Mouse (Mus musculus) layer of hippocampus, adult 2 months (tissue): Measurements from ENCODE around the gene Chil1. TPM values are rescaled to one million over a fixed set of nuclear protein-coding genes. Genes with fewer than 3 reads are reported as not detected.

ENCODE experiments used
- DNase-seq, 2 experiments: peaks; one replicate each; pipeline ENCODE4 v3.0.0; 2022; ENCODE audit warnings: low spot score in 2 of 2
- H3K27ac ChIP-seq: fragments of 200-600 bp; 2 replicates; pipeline ENCODE4 v1.8.1; 2022
- H3K4me3 ChIP-seq: fragments of 200-600 bp; 2 replicates; pipeline ENCODE4 v1.8.1; 2022; ENCODE audit warnings: mild to moderate bottlenecking
- CTCF ChIP-seq: fragments of 200-600 bp; conservative IDR thresholded peaks from 2 replicates; pipeline ENCODE4 v1.8.1; 2022; ENCODE audit warnings: antibody characterized with exemption, mild to moderate bottlenecking, moderate library complexity
- total RNA-seq, 2 experiments: library from RNA; stranded (reverse); gene quantifications; 2 replicates each; pipeline ENCODE4 v1.2.3; 2021

The Chil1 gene
- total RNA-seq, 2 experiments from 2014 or later = 11.1 to 12.4 TPM

DNA sequence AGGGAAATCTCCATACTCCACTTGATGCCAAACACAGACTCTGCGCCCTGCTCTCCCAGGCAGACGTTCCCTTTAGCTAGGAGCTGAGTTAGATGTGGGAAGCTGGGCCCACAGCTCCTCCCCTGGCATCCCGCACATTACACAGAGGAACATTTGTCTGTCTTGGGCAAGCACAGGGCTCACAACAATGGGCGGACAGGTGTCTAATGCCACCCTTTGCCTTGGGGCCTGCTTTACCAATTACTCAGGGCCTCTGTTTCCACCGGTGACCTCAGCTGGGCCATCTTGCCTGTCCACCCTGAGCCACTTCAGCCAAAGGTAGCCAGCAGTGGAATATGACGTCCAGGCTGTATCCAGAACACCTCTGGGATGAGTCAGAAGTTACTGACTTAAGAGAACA, 20.6 kb upstream of the Chil1 start:
- H3K27ac ChIP-seq = no peak overlapping the region
- no peak for TF ChIP-seq CTCF
- DNase-seq = no peak
- no peak overlapping the region for H3K4me3 ChIP-seq

DNA sequence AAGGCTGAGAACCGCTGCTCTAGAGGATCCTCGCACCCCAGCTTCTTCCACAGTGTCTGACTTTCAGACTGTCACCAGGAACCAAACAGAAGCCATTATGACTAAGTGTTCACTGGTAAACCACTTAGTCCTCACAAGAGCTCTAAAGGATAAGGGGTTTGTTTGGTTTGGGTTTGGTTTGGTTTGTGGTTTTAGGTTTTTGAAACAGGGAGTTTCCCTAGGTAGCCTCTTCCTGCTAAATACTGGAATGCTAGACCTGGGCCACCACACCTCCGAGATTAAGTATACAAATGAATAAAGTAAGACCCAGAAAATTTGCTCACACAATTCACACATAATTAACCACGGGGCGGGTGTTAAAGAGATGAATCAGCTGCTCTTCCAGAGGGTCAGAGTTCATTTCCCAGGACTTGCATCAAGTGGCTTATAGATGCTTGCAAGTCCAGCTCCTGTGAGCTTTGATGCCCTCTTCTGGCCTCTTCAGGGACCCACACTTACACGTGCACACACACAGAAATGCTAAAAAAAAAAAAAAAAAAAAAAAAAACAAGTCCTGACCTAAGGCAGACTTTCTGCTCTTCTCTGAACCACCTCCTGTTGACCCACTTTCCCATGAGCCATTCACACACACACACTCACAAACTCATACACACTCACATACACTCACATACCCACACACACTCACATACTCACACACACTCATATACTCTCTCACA, 19.3 kb upstream of the Chil1 start:
- H3K4me3 ChIP-seq = no peak overlapping the region
- no peak for TF ChIP-seq CTCF

DNA sequence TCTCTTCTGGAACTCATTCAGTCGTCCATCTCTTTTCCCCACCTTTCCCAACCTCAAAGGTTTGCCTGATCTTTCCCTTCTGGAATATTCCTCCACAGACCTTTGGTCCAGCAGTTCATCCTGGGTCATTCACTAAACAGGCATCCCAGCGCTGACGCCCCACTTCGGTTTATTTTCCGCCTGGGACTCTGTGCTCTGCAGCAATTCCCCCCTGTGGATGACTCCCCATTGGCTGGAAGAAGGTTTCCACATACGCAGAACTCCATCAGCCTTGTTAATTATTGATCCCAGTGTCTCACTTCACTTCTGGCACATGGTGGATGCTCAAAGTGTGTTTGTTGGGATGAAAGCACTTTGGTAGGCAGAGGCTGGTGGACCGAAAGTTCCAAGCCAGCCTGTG, 18.5 kb upstream of the Chil1 start:
- no peak overlapping the region for H3K27ac ChIP-seq
- no peak overlapping the region for H3K4me3 ChIP-seq
- DNase-seq = no peak
- TF ChIP-seq CTCF = no peak

More for the DNA sequence above, 19.3 kb upstream of the Chil1 start:
- no peak overlapping the region for H3K27ac ChIP-seq
- DNase-seq = no peak

DNA sequence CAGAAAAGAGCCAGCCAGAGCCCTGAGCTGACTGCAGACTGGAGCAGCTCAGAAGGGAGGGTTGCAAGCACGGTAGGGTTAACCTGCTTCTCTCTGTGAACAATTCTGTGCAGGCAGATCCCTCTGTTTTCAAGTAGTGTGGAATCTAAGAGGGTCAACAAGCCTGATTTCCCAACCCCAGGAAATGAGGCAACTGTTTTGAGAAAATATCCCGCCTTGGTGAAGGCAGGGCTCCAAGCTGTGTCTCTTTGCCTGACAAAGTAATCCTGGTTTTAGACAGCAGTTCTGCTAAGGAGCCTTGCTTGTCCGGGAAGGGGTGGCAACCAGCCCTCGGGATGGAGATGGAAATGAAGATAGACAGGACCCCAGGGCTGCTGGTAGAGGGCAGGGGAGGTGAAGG, 17.5 kb upstream of the Chil1 start:
- no peak for TF ChIP-seq CTCF
- no peak for DNase-seq
- Histone ChIP-seq H3K27ac (no peak overlapping the region), H3K4me3 (no peak overlapping the region)

DNA sequence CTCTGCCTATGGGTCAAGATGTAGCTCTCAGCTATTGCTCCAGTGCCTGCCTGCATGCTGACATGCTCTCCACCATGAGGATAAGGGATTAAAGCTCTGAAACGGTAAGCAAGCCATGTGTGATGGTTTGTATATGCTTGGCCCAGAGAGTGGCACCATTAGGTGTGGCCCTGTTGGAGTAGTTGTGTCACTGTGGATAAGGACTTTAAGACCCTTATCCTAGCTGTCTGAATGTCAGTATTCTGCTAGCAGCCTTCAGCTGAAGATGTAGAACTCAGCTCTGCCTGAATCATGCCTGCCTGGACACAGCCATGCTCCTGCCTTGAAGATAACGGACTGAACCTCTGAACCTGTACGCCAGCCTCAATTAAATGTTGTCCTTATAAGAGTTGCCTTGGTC, 15.4 kb upstream of the Chil1 start:
- H3K27ac ChIP-seq = no peak overlapping the region
- no peak for TF ChIP-seq CTCF
- no peak overlapping the region for H3K4me3 ChIP-seq

DNA sequence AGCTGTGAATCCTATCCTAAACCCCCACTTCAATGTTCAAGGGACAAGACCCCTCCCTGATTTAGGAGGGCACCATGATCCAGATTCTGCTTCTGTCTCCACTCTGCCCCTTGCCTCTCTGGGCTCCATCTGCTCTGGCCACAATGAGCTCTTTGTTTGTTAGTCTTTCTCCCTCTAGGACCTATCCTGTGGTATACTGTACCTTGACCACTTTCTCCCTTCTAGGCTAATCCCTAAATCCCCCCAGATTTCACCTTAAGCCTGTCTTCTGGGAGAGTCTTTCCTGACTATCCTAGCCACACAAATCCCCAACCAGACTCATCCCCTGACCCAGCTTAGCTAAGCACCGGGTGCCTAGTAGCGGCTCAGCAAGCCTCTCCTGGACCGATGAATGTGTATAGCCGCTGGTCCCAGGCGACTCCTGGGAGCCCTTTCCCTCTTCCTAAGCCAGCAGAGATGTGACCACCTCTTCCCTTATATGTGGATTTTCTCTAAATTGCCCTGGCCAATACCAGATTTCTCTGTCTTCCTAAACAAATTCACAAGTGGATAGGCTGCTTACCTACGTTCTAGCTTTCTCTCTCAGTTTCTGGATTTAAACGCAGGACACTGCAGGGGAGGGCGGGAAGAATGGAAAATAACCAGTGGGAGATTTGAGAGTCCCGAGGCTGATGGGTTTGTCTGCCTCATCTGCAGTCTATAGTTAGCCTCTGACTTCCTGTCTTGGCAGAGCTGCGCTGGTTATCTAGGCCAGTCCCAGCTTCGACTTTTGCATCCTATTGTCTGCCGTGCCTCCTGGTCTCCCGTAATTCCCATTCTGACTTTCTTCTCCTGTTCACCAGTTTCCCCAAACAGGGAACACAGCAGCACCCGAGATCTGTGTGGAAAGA, 14.3 kb upstream of the Chil1 start:
- no peak overlapping the region for H3K4me3 ChIP-seq
- DNase-seq = no peak
- TF ChIP-seq CTCF = no peak
- H3K27ac ChIP-seq = no peak overlapping the region

More for the DNA sequence above, 15.4 kb upstream of the Chil1 start:
- DNase-seq = no peak

DNA sequence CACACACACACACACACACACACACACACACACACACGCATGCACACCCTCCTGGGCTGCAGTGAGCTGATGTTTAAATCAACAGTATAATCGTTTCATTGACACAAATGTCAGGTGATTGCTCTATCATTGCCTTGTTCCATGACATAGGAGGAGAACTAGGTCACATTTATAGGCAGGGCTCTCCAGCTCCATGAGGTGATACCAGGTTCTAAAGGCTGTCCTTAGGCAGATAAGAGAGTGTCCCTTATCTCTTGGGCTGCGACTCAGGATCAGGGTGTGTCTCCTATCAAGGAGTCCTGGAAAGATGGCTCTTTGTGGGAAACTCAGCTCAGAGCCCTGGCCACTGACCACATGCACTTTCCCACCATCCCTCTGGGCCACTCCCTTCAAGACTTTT, 13.4 kb upstream of the Chil1 start:
- no peak for DNase-seq
- Histone ChIP-seq H3K27ac (no peak overlapping the region), H3K4me3 (no peak overlapping the region)

DNA sequence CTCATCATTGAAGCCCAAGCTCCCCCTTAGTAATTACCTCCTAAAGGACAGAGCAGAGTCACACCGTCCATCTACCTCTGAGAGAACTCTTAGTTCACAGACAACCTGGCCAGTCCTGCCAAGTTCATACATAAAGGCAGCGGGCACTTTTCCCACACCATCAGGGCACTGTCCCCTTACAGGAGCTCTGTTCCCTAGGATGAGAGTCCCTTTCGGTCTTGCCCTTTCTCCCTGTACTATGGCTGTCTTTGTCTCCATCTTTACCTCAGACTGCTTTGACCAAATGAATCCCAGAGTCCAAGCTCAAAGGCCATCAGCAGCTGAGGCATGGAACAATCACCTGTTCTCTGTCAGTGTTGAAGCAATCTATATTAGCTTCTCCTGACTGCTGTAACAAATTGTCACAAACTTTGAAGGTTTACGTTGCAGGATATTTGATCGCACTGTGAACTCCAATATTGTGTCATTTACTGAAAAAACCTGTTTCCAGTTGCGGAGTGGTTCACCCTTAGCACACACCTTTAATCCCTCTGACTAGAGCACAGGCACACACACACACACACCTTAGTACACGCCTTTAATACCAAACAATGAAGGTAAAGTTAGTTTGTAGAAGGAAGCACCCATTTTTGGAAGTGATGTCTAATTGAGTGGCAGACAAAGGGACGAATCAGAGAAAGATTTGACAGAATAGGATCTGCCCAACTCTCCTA, 12.8 kb upstream of the Chil1 start:
- no peak for TF ChIP-seq CTCF
- Histone ChIP-seq H3K27ac (no peak overlapping the region), H3K4me3 (no peak overlapping the region)
- no peak for DNase-seq

More for the DNA sequence above, 13.4 kb upstream of the Chil1 start:
- TF ChIP-seq CTCF = no peak

DNA sequence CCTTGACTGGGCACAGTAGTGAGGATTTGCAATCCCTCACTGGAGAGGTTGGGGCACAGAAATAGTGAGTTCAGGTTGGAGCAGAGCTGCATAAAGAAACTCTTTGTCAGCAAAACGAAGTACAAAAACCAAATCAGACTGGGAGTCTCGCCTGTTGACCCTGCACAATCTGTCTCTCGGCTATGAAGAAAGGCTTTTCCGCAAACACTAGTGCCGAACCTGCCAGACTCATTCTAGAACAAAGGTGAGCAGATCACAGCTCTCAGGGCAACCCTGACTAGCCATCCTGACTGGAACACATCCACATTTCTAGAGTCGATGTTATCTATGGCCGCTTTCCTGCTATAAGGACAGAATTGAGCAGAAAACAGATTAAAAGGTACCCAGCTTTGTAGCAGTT, 8.9 kb upstream of the Chil1 start:
- no peak overlapping the region for H3K4me3 ChIP-seq
- TF ChIP-seq CTCF = no peak
- DNase-seq = no peak
- H3K27ac ChIP-seq = no peak overlapping the region

DNA sequence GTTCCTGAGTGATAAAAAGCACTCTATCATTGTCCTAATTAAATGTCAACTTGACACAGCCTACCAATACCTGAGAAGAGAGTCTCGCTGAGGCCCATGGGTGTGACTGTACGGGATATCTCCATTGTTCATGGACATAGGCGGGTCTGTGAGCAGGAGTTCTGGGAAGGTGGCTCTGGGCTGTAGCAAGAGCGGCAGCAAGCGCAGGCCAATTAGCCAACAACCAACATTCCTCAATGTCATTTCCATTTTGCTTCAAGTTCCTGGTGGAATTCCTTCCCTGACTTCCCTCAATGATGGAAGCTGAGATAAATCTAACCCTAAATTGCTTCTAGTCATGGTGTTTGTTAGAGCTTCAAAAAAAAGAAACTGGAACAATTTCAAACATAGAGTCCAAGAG, 4.0 kb upstream of the Chil1 start:
- no peak overlapping the region for H3K4me3 ChIP-seq
- no peak for DNase-seq
- no peak for TF ChIP-seq CTCF
- no peak overlapping the region for H3K27ac ChIP-seq

DNA sequence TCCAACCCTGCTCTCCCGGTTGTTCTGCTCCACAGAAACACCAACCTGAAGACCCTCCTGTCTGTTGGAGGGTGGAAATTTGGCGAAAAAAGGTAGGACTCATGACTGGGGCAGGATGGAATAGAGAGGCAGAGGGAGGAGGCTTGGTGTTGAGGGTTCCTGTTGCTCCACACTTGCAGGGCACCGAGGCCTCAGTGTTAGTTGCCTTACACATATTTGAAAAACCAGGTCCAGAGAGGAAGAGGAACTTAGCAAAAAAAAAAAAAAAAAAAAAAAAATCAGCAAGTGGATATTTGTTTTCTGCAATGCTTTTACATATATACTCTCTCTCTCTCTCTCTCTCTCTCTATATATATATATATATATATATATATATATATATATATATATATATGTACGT, 2.1 kb downstream of the Chil1 start:
- TF ChIP-seq CTCF = no peak
- no peak overlapping the region for H3K27ac ChIP-seq
- DNase-seq = no peak
- no peak overlapping the region for H3K4me3 ChIP-seq

DNA sequence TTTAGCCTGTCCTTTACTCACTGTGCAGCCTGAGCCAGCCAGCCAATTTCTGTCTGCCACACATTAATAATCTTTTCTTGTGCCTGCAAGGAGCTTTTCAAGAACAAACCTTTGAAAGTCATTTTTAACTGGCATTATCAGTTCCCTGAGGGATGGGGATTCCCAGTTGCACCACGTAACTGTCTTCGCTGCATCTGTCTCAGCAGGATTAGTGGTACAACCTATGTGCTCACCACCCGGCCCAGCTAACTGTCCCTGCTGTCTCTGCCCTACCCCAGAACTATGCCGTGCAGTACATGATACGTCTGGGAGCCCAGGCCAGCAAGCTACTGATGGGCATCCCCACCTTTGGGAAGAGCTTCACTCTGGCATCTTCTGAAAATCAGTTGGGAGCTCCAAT, 6.2 kb downstream of the Chil1 start:
- peak overlapping the region; percentile 19; the same call in 1 of the 2 replicates for H3K27ac ChIP-seq

DNA sequence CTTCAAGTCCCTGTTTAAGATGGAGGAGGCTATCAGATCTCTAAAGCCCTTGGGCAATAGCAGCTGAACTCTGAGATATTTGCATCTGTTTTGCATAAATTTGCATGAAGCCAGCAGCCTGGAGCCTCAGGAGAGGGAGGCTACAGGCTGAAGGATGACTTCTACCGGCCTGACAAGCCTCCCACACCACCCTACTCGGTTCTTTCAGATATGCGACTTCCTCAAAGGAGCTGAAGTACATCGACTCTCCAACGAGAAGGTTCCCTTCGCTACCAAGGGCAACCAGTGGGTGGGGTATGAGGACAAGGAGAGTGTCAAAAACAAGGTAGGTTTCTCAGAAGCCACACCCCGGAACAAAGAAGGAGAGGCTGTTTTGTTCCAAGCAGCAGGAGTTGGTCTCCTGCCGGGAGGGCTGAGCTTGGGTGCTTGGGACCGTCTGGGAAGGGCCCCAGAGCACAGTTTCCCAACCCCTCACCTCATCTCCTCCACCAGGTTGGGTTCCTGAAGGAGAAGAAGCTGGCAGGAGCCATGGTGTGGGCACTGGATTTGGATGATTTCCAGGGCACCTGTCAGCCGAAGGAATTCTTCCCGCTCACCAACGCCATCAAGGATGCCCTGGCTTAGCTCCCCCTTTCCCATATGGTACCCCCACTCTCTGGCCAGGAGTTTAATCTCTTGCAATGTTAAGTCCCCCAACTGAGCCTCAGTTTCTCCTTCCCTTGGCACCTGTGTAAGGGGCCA, 7.2 kb downstream of the Chil1 start:
- TF ChIP-seq CTCF = peak; percentile 38
- H3K27ac ChIP-seq = peak overlapping the region; percentile 19; the same call in 1 of the 2 replicates
- DNase-seq = no peak

More for the DNA sequence above, 6.2 kb downstream of the Chil1 start:
- no peak for DNase-seq
- H3K4me3 ChIP-seq = no peak overlapping the region
- TF ChIP-seq CTCF = no peak

More for the DNA sequence above, 7.2 kb downstream of the Chil1 start:
- no peak overlapping the region for H3K4me3 ChIP-seq
